Mouse (Mus musculus) CH12.LX (cell line): ENCODE measurements around the gene Dnaja3. TPM values are rescaled to one million over a fixed set of nuclear protein-coding genes. Genes with fewer than 3 reads are reported as not detected.

Source experiments
- DNase-seq: peaks from one replicate; pipeline ENCODE4 v3.0.0-alpha.2; 2013; ENCODE audit errors: extremely low read depth
- H3K27ac ChIP-seq: 2 replicates; pipeline ENCODE4 v1.5.1; 2012; ENCODE audit warnings: low read depth, mild to moderate bottlenecking, control low read depth, moderate library complexity; ENCODE audit not compliant: insufficient read depth
- H3K27me3 ChIP-seq: replicated peaks from 2 replicates; pipeline ENCODE3; 2012; ENCODE audit warnings: inconsistent platforms
- H3K36me3 ChIP-seq, 2 experiments: replicated peaks in 1 of 2; 2 replicates each; pipeline versions ENCODE3 to v1.6.1; 2012; ENCODE audit warnings: inconsistent platforms in 1 of 2, low read length in 1 of 2, mild to moderate bottlenecking in 1 of 2, mixed read lengths in 1 of 2, moderate library complexity in 1 of 2; ENCODE audit not compliant: control insufficient read depth in 1 of 2, insufficient read depth in 1 of 2
- H3K4me1 ChIP-seq, 2 experiments: 2 replicates each; pipeline ENCODE4 v1.6.1; 2012; ENCODE audit warnings: inconsistent platforms in 1 of 2, moderate library complexity in 1 of 2; ENCODE audit not compliant: insufficient read depth in 2 of 2, control insufficient read depth in 1 of 2
- H3K4me2 ChIP-seq: 2 replicates; pipeline ENCODE4 v1.6.1; 2012; ENCODE audit warnings: low read depth, mild to moderate bottlenecking, control low read depth; ENCODE audit not compliant: poor library complexity, insufficient read depth, severe bottlenecking
- H3K4me3 ChIP-seq, 3 experiments: fragments of 150-350 bp in 1 of 3; sonication (generic) in 1 of 3; replicated peaks in 1 of 3; 2 replicates each; pipeline versions ENCODE3 to v1.5.1; 2011 to 2012; ENCODE audit warnings: low read depth in 2 of 3, low read length in 2 of 3, mild to moderate bottlenecking in 2 of 3, moderate library complexity in 2 of 3, control low read depth in 1 of 3, improper control_type of control experiment in 1 of 3, inconsistent platforms in 1 of 3, mixed read lengths in 1 of 3; ENCODE audit not compliant: poor library complexity in 1 of 3
- H3K79me2 ChIP-seq: replicated peaks from 2 replicates; pipeline ENCODE4 v1.6.1; 2012; ENCODE audit warnings: mild to moderate bottlenecking, moderate library complexity; ENCODE audit not compliant: control insufficient read depth, poor library complexity, insufficient read depth, severe bottlenecking; ENCODE audit errors: extremely low read depth
- H3K9ac ChIP-seq: 2 replicates; pipeline ENCODE4 v1.6.1; 2012; ENCODE audit warnings: low read depth, mild to moderate bottlenecking, control low read depth, moderate library complexity; ENCODE audit not compliant: insufficient read depth
- H3K9me3 ChIP-seq: replicated peaks from 2 replicates; pipeline ENCODE3; 2012; ENCODE audit warnings: low read length, inconsistent platforms, mixed read lengths
- BHLHE40 ChIP-seq: IDR thresholded peaks from 2 replicates; pipeline ENCODE4 v1.6.1; 2011; ENCODE audit warnings: mild to moderate bottlenecking, low read depth, low read length, improper control_type of control experiment
- CHD1 ChIP-seq: IDR thresholded peaks from 2 replicates; pipeline ENCODE4 v1.6.1; 2012; ENCODE audit warnings: low read depth, low read length, improper control_type of control experiment, inconsistent platforms
- CHD2 ChIP-seq: IDR thresholded peaks from 2 replicates; pipeline ENCODE4 v1.6.1; 2011; ENCODE audit warnings: low read length, improper control_type of control experiment
- CTCF ChIP-seq, 2 experiments: IDR thresholded peaks in 1 of 2; conservative IDR thresholded peaks in 1 of 2; 2 replicates each; pipeline ENCODE4 v1.5.1; 2011 to 2012; ENCODE audit warnings: low read depth in 2 of 2, low read length in 2 of 2, improper control_type of control experiment in 1 of 2, inconsistent platforms in 1 of 2, mild to moderate bottlenecking in 1 of 2, moderate library complexity in 1 of 2
- E2F4 ChIP-seq: IDR thresholded peaks from 2 replicates; pipeline ENCODE4 v1.6.1; 2011; ENCODE audit warnings: low read depth, low read length, improper control_type of control experiment; ENCODE audit not compliant: insufficient replicate concordance
- ELF1 ChIP-seq: IDR thresholded peaks from 2 replicates; pipeline ENCODE4 v1.6.1; 2014; ENCODE audit warnings: low read depth, mild to moderate bottlenecking, inconsistent platforms, low read length, improper control_type of control experiment
- ETS1 ChIP-seq: conservative IDR thresholded peaks from 2 replicates; pipeline ENCODE4 v1.6.1; 2012; ENCODE audit warnings: low read depth, mild to moderate bottlenecking, inconsistent platforms, low read length, improper control_type of control experiment, moderate library complexity
- JUN ChIP-seq: IDR thresholded peaks from 2 replicates; pipeline ENCODE4 v1.6.1; 2011; ENCODE audit warnings: low read depth, mild to moderate bottlenecking, low read length, improper control_type of control experiment, moderate library complexity; ENCODE audit not compliant: insufficient read depth
- KAT2A ChIP-seq: IDR thresholded peaks from 2 replicates; pipeline ENCODE4 v1.6.1; 2012; ENCODE audit warnings: low read length, improper control_type of control experiment, inconsistent platforms; ENCODE audit not compliant: insufficient replicate concordance
- MAFK ChIP-seq: IDR thresholded peaks from 2 replicates; pipeline ENCODE4 v1.6.1; 2011; ENCODE audit warnings: low read length, improper control_type of control experiment; ENCODE audit not compliant: insufficient replicate concordance
- MAX ChIP-seq: IDR thresholded peaks from 2 replicates; pipeline ENCODE4 v1.6.1; 2011; ENCODE audit warnings: low read length, improper control_type of control experiment
- MAZ ChIP-seq: IDR thresholded peaks from 2 replicates; pipeline ENCODE4 v1.6.1; 2012; ENCODE audit warnings: low read depth, mild to moderate bottlenecking, inconsistent platforms, low read length, improper control_type of control experiment, moderate library complexity
- MEF2A ChIP-seq: IDR thresholded peaks from 2 replicates; pipeline ENCODE4 v1.6.1; 2014; ENCODE audit warnings: low read depth, mild to moderate bottlenecking, inconsistent platforms, low read length, improper control_type of control experiment, borderline replicate concordance
- MXI1 ChIP-seq: IDR thresholded peaks from 2 replicates; pipeline ENCODE4 v1.6.1; 2011; ENCODE audit warnings: mild to moderate bottlenecking, low read depth, low read length, improper control_type of control experiment
- MYC ChIP-seq: IDR thresholded peaks from 2 replicates; pipeline ENCODE4 v1.6.1; 2011; ENCODE audit warnings: low read depth, mild to moderate bottlenecking, improper control_type of control experiment, low read length
- NELFE ChIP-seq: IDR thresholded peaks from 2 replicates; pipeline ENCODE4 v1.6.1; 2011; ENCODE audit warnings: low read depth, low read length, improper control_type of control experiment
- PAX5 ChIP-seq: IDR thresholded peaks from 2 replicates; pipeline ENCODE4 v1.6.1; 2012; ENCODE audit warnings: low read length, inconsistent platforms, mixed read lengths
- POLR2A ChIP-seq: IDR thresholded peaks from 2 replicates; pipeline ENCODE4 v1.6.1; 2011; ENCODE audit warnings: low read depth, mild to moderate bottlenecking, improper control_type of control experiment, low read length
- POLR2AphosphoS2 ChIP-seq: IDR thresholded peaks from 2 replicates; pipeline ENCODE4 v1.6.1; 2011; ENCODE audit warnings: low read depth, low read length, improper control_type of control experiment
- RAD21 ChIP-seq: IDR thresholded peaks from 2 replicates; pipeline ENCODE4 v1.6.1; 2011; ENCODE audit warnings: low read depth, mild to moderate bottlenecking, low read length, improper control_type of control experiment, moderate library complexity
- RCOR1 ChIP-seq: conservative IDR thresholded peaks from 2 replicates; pipeline ENCODE4 v1.6.1; 2012; ENCODE audit warnings: low read depth, mild to moderate bottlenecking, inconsistent platforms, low read length, improper control_type of control experiment
- SIN3A ChIP-seq: IDR thresholded peaks from 2 replicates; pipeline ENCODE4 v1.6.1; 2012; ENCODE audit warnings: low read length, improper control_type of control experiment, inconsistent platforms
- SMC3 ChIP-seq: IDR thresholded peaks from 2 replicates; pipeline ENCODE4 v1.6.1; 2011; ENCODE audit warnings: low read depth, low read length, improper control_type of control experiment
- TBP ChIP-seq: conservative IDR thresholded peaks from 2 replicates; pipeline ENCODE4 v1.6.1; 2011; ENCODE audit warnings: low read depth, low read length, improper control_type of control experiment
- TCF12 ChIP-seq: IDR thresholded peaks from 2 replicates; pipeline ENCODE4 v1.6.1; 2014; ENCODE audit warnings: low read depth, mild to moderate bottlenecking, inconsistent platforms, low read length, improper control_type of control experiment
- UBTF ChIP-seq: IDR thresholded peaks from 2 replicates; pipeline ENCODE4 v1.6.1; 2012; ENCODE audit warnings: low read depth, mild to moderate bottlenecking, inconsistent platforms, low read length, improper control_type of control experiment, moderate library complexity
- USF1 ChIP-seq: IDR thresholded peaks from 2 replicates; pipeline ENCODE4 v1.6.1; 2014; ENCODE audit warnings: low read depth, mild to moderate bottlenecking, inconsistent platforms, low read length, improper control_type of control experiment
- ZKSCAN1 ChIP-seq: IDR thresholded peaks from 2 replicates; pipeline ENCODE4 v1.6.1; 2012; ENCODE audit warnings: low read depth, inconsistent platforms, low read length, improper control_type of control experiment, borderline replicate concordance
- ZMIZ1 ChIP-seq: IDR thresholded peaks from 2 replicates; pipeline ENCODE4 v1.6.1; 2012; ENCODE audit warnings: low read depth, mild to moderate bottlenecking, inconsistent platforms, low read length, improper control_type of control experiment
- dilution Hi-C: fragments of 300-500 bp; cut with MboI; formaldehyde crosslinking; loops from 2 replicates; pipeline ENCODE4 v1.14.3; 2020; ENCODE audit warnings: low sequenced_read_pairs; ENCODE audit not compliant: extremely low pct_unique_long_range_greater_than_20kb, extremely low pct_ligation_motif_present
- in situ Hi-C: fragments of 300-500 bp; cut with MboI; formaldehyde crosslinking; loops from 3 replicates; pipeline ENCODE4 v1.14.3; 2019; ENCODE audit warnings: low sequenced_read_pairs, low pct_ligation_motif_present, low pct_unique_long_range_greater_than_20kb, mixed read lengths
- polyA plus RNA-seq: library from polyadenylated mRNA; unstranded; fragments of >175 nt; gene quantifications from 2 replicates; pipeline ENCODE4 v1.2.1, GENCODE M21; 2012; ENCODE audit warnings: low read depth; ENCODE audit not compliant: insufficient read length
- total RNA-seq, 2 experiments: library from RNA; depleted of rRNA; stranded (reverse); fragments of 300-350 nt in 1 of 2; fragments of >200 nt in 1 of 2; gene quantifications; 2 replicates each; pipeline ENCODE4 v1.2.3; 2012 to 2014

Dnaja3 gene
- total and polyA plus RNA-seq, 3 experiments: 56.6 to 85.3 (median 80.4) TPM

GRCm38 (mm10) chr16:4718753-4719518, 79.1 kb downstream of the Dnaja3 start, which contains the start of gene Nmral1:
TSS of gene Nmral1 (minus strand) at chr16:4719356.
- peak within 1 kb of the TSS; percentile 24; the same call in 1 of the 2 replicates for H3K4me2 ChIP-seq
- peak; percentile 34; the same call in 1 of the 2 replicates for TF ChIP-seq TBP
- peak; percentile 96 for TF ChIP-seq BHLHE40
- TF ChIP-seq E2F4: 0 out of 2 replicates have a peak, but pooled peaks have one; percentile 61
- no peak for TF ChIP-seq KAT2A
- TF ChIP-seq POLR2A: peak; percentile 71; the same call in 1 of the 2 replicates
- TF ChIP-seq NELFE: peak; percentile 41; the same call in 1 of the 2 replicates
- TF ChIP-seq MYC: peak; percentile 77; the same call in 1 of the 2 replicates
- peak; percentile 97 for TF ChIP-seq CHD1
- TF ChIP-seq ELF1: no peak
- TF ChIP-seq UBTF: no peak
- peak; percentile 72 for TF ChIP-seq MXI1
- TF ChIP-seq MAX: peak; percentile 74; the same call in 1 of the 2 replicates
- no peak for DNase-seq
- dilution Hi-C loops: no loop called here
- H3K9ac ChIP-seq: peak within 1 kb of the TSS; percentile 64
- H3K4me1 ChIP-seq: peaks cover 6 to 22% of the 10 kb centered on the region in 2 experiments
- peak within 1 kb of the TSS in 2 of 3 experiments; percentile 21 to 54 for H3K4me3 ChIP-seq
- no peaks in the 10 kb centered on the region for H3K27me3 ChIP-seq
- in situ Hi-C loops: no loop called here
- H3K79me2 ChIP-seq: no peaks in the 10 kb centered on the region
- peaks cover 2 to 3% of the 10 kb centered on the region in 2 experiments for H3K36me3 ChIP-seq
- H3K27ac ChIP-seq: peak within 1 kb of the TSS; percentile 17
- H3K9me3 ChIP-seq: peaks cover 7% of the 10 kb centered on the region

- DNase-seq: peak; percentile 81
- Histone ChIP-seq H3K9ac (peak overlapping the region; percentile 83), H3K27me3 (no peaks in the 10 kb centered on the region), H3K4me3 (peak overlapping the region; percentile 28 to 38 (median 31)), H3K4me2 (peak overlapping the region; percentile 99), H3K36me3 (no peaks in the 10 kb centered on the region), H3K9me3 (peaks cover 7% of the 10 kb centered on the region), H3K27ac (peak overlapping the region; percentile 84), H3K4me1 (peaks cover 6 to 26% of the 10 kb centered on the region in 2 experiments), H3K79me2 (peaks cover 7% of the 10 kb centered on the region)
- in situ Hi-C loops (no loop called here), dilution Hi-C loops (no loop called here)
- no peak for TF ChIP-seq MYC
- no peak for TF ChIP-seq RCOR1
- TF ChIP-seq ZKSCAN1: no peak
- TF ChIP-seq POLR2AphosphoS2: peak; percentile 75
- peak; percentile 58 for TF ChIP-seq SIN3A
- TF ChIP-seq E2F4: no peak
- peak; percentile 75; the same call in 1 of the 2 replicates for TF ChIP-seq ZMIZ1
- TF ChIP-seq MAZ: no peak
- TF ChIP-seq MEF2A: peak; percentile 64; the same call in 1 of the 2 replicates
- peak; percentile 40; the same call in 1 of the 2 replicates for TF ChIP-seq ETS1
- no peak for TF ChIP-seq SMC3
- TF ChIP-seq CTCF (conservative IDR thresholded peaks at IDR 0.05 in 1 of 2, IDR thresholded peaks at IDR 0.05 in 1 of 2; ENCODE audit: low read depth in 2 of 2, low read length in 2 of 2): no peak
- TF ChIP-seq POLR2A: peak; percentile 83
- peak; percentile 64 for TF ChIP-seq MAFK
- TF ChIP-seq PAX5: no peak
- TF ChIP-seq CHD2: peak; percentile 80
- no peak for TF ChIP-seq KAT2A
- TF ChIP-seq TCF12: peak; percentile 71
- peak; percentile 62 for TF ChIP-seq ELF1
- no peak for TF ChIP-seq RAD21
- TF ChIP-seq USF1: no peak
- TF ChIP-seq JUN: no peak
Observed at GRCm38 (mm10) chr16:4722128-4722914, 82.5 kb downstream of the Dnaja3 start.
